Mouse (Mus musculus): Measurements from ENCODE around the gene Repin1.

Gene Repin1

DNA sequence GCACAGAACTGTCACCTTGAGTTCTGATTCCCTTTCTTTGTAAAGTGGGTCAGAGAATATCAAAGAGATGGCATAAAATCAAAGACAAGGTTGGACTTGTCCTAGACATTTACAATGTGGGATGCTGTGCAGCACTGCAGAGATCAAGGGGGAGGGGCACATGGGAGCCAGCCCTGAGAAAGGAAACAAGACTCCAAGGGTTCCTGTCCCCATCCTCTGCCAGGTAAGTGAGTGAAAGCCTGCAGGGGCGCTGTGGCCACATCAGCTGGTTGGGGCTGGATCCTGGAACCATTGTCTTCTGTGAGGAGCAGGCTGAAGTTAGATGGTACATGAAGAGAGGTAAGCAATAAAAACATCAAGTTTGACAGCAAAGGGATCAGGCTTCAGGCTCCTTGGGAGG, 29.8 kb downstream of the Repin1 start:
- in situ Hi-C loops (cut with MboI, MseI): no loop called here

DNA sequence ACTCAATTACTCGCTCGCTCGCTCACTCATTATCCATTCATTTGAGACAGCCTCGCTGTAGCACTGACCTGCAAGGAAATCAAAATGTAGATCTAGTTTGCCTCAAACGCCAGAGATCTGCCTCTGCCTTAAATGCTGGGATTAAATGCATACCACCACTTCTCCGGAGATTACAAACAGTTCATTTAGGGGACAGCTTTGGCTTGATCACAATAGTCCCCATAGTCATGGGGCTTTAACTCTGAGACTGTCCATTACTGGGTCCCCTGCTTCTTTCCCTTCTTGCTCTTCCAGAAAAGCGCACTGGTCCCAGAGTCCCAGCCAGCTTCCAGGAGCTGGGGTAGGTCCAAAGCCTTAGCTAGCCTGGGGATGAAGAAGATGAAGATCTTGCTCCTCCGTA, 32.8 kb downstream of the Repin1 start, which contains the start of gene AI854703:
Gene AI854703, plus strand, starts transcription at position 301 of the 400 bp plus-strand sequence.
- in situ Hi-C loops (cut with MboI, MseI): no loop called here

DNA sequence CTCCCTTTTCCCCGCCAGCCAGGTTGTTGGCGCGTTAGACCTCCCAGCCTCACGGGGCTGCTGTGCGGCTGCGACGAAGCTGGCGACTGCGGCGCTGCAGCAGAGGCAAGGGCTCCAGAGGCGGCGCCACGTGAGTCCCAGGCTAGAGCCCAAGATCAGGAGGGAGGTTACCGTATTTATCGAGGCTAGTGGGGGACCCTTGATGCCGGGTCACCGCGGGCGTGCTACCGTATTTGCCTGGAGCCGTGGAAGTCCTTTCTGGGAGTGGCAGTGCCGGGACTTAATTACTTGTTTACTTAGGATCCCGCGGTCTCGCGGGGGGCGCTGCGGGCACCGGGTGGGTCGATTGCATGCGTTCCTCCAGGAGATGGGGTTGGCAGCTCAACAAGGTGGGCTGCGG, 33.3 kb downstream of the Repin1 start:
- in situ Hi-C loops (cut with MboI, MseI): no loop called here

DNA sequence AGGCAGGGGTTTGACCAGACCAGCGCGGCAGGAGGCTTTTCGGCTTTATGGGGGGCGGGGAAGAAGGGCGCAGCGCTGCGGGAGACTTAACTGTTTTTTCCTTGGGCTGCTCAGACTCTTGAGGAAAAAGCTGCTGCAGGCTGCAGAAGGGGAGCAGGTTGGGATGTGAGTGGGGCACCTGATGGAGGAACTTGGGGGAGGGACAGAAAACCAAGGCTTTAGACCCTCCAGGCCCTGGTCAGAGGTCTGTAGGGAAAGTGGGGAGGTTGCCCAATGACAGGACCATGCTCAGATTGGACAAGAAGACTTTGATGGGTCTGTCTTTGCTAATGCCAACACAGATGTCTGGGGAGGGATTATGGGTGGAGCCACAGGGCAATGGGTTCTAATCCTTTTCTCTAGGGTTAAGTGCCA, 33.8 kb downstream of the Repin1 start:
- in situ Hi-C loops (cut with MboI, MseI): no loop called here

DNA sequence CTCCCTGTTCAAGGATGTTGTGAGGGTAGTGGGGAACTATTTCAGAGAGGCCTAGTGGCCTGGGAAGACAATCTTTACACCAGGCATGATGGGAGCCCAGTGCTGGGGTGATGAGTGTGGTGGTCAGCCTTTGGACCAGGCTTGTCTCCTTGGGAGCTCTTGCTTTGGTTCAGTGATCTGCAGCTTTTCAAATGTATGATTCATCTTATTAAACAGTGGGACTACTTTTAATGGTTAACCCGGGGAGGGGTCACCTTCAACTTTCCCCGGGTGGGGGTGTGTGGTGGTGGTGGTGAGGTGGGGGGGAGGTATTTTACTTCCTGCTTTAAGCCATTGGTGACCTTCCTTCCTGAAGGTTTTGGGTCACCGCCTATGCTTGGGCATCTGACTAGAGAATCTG, 34.7 kb downstream of the Repin1 start:
- in situ Hi-C loops (cut with MboI, MseI): no loop called here

DNA sequence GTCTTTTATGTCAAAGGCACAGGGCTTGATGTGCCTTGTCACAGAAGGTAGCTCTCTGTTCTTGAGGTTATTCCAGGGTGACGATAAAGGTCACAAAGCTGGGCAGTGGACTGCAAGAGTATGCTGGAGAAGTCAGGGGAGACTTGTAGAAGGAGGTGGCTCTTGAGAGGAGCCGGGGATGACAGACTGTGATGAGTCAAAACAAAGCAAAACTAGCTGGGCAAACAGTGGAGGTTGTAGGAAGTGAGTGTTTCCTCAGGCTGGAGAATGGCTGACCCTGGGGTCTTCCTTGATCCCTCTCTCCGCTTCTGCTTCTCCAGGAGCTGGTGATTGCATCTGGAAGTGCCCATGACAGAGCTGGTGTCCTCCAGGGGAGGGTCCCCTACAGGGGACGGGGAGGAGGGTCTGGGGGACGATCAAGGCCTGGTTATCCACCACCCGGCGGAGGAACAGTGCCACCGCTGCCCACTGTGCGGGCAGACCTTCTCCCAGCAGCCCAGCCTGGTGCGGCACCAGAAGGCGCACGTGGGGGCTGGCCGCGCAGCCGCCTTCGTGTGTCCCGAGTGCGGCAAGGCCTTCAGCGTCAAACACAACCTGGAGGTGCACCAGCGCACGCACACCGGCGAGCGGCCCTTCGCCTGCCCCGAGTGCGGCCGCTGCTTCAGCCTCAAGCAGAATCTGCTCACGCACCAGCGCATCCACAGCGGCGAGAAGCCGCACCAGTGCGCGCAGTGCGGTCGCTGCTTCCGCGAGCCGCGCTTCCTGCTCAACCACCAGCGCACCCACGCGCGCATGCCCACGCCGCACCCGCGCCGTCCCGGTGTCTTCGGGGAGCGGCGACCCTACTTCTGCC, 35.4 kb downstream of the Repin1 start:
- in situ Hi-C loops (cut with MboI, MseI): no loop called here

DNA sequence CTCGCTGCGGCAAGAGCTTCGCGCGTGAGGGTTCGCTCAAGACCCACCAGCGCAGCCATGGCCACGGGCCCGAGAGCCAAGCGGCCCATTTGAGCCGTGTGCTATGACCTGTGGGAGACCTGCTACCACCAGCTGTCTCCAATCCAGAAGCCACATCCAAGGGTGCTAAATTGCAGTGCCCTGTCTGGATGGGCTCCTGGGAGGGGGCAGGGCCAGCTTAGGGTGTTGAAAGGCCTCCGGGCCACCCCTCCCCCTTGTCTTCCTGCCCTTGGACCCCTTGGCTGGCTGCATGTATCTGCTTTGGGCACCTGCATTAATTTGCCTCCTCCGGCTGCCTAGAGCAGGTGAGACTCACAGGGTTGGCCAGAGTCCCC, 36.0 kb downstream of the Repin1 start:
- in situ Hi-C loops (cut with MboI, MseI): loop anchor here (10.0 kb wide), 1 partner anchor 455 kb away; no protein-coding TSS in a partner anchor

DNA sequence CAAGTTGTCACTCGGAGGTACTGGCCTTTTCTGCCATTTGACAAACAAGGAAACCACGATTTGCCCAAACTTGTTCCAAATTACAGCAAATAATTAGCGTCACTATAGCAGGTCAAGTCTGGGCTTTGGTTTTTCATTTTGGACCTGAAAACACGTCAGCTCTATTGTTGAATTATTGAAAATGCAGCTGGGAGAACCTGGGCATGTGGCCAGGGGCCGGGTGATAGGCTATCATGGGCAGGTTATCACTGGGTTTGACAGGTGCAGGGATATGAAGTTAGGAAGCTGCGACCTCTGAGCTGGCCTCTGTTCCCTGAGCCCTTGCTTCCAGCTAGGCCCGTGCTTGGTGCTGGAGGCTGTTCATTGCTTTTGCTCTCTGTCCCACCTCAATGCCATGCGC, 37.1 kb downstream of the Repin1 start:
- in situ Hi-C loops (cut with MboI, MseI): loop anchor here (10.0 kb wide), 1 partner anchor 456 kb away; no protein-coding TSS in a partner anchor

DNA sequence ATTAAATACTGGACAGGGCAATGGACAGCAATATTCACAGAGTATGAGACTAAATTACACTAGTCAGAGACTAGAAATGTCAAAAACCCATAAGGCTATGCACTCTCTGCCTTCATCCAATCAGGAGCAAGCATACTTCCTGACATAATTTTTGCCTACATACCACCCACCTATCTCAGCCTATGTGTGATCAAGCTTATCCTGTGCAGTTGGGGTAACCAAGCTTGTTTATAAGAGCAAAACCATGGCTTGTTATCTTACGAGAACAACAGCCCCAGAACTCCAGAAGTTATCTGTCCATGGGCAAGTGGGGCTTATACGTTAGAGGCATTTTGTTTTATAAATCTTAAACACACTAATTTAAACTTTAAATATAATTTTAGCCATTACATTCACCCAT, 41.4 kb downstream of the Repin1 start:
- in situ Hi-C loops (cut with MboI, MseI): loop anchor here (10.0 kb wide), 1 partner anchor 460 kb away; no protein-coding TSS in a partner anchor

DNA sequence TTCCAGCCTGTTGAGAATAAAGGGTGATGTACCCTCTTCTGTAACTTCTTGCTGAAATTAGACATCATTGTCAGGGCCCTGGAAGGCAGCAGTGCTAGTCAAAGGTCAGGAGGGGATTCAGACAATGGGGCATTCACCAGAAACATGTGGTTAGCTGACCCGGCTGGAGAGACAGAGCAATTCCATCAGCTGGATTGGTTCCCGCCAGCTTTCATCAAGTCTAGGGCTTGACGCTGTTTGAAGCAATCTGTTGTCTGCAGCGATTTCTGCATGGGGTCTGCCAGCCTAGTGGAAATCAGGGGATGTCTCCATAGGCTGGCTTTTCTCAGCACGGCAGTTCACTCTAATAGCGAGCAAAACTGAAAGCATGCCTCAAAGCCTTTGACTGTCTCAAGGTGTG, 42.8 kb downstream of the Repin1 start:
- in situ Hi-C loops (cut with MboI, MseI): loop anchor here (10.0 kb wide), 1 partner anchor 462 kb away; no protein-coding TSS in a partner anchor

DNA sequence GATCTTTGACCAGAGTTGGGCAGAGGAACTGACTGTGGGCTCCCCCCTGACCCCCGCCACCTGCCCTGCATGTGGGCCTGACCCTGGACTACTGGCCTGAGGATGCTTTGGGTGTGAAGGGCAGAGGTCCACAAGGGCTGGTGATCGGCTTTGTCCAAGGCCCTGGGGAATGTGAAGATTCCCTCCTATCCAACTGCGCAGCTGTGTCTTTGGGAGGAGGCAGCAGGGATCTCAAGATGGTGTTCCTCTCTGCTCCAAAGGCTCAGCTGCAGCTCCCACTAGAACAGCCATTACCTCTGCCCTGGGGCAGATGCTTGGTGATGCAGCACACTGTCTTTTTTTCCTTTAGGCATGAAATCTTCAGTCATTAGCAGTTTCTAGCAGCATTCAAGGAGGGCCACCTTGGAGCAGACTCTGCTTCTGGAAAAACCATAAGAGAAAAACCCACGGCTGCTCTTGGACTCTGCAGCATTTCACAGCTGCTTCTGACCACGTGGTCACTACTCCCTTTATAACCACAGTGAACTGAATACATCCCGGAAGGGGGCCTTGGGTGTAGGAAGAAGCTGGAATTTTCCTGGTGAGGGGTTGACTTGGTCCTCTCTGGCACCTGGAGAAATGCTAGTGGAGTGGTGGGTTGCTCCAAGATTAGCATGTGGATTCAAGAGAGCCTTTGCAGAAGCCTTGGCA, 44.3 kb downstream of the Repin1 start:
- in situ Hi-C loops (cut with MboI, MseI): loop anchor here (10.0 kb wide), 1 partner anchor 463 kb away; no protein-coding TSS in a partner anchor

DNA sequence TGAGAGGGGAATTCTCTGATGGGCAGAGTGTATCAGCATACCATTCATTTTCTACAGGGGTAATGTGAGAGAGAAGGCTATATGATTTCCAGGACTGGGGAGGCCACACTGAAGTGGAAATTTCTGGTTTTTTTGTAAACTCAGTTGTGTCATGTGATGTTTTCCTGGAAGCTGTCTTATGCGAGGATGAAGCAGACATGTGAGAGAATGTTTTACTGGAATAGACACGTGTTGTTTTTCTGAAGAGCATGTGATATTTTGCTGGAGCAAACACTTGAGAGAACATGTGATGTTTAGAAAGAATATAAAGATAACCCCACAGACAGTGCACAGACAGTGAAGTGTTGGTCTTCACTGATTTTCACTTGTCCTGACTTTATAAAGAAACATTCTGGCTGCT, 44.9 kb downstream of the Repin1 start:
- in situ Hi-C loops (cut with MboI, MseI): loop anchor here (10.0 kb wide), 1 partner anchor 464 kb away; no protein-coding TSS in a partner anchor

DNA sequence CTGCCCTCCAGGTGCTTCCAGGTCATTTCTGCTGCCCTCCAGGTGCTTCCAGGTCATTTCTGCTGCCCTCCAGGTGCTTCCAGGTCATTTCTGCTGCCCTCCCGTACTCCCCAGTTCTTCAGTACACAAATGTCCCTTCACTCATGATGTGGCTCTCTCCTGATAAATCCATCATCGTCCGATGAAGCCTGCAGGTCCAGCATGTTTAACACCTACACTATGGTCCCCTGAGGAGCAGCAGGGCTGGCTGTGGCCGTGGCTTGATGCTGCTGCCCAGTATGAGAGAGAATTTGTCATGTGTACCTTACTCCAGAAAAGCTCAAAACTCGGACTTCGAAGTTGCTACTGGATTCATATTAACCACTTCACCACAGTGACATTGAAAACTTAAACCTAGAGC, 47.7 kb downstream of the Repin1 start:
- in situ Hi-C loops (cut with MboI, MseI): no loop called here

DNA sequence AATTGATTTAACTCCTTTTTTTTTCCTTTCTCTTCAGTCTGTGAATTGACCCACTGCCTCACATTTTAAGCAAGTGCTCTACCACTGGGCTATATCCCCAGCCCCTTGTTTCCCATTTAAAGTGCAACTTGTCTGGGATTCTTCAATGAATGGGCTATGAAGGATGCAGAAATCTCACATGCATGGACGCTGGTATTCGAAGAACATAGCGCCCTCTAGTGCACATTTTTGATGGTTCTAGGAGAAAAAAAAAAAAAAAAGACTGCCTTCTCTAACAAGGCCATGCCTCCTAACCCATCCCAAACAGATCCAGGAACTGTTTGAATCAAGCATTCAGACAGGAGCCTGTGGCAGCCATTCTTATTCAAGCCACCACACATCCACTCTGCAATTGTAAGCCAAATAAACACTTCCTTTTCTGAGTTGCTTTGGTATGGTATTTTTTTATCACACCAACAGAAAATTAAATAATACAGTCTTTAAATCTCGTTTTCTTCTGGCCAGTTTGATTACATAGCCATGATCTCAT, 49.1 kb downstream of the Repin1 start:
- in situ Hi-C loops (cut with MboI, MseI): no loop called here

DNA sequence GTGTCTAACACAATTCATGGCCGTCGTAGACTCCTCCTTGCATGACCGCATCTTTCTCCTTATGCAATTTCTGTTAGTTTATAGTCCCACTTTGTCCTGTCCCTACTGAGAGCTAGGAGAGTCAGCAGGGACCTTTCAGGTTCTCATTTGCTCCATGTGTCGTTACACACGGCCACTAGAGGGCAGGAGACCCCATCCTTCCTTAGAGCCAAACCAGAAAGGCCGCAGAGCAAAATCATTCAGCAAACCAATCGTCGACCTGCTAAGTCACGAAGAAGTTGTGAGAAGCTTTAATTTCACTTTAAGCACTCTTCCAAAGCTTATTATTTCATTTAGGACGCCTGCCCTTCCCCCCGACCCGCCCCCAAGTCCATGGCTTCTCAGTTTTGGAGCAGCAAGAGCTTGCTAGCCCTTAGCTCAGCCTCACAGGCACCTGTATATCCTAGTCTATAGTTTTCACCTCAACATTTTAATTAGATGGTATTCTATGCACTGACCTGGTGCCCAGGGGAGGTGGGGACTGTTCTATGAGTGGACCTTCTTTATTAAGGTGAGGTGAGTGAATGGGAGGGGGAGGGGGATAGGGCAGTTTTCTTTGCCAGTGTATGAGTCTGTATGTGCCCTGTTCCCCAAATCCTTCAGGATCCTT, 52.1 kb downstream of the Repin1 start:
- in situ Hi-C loops (cut with MboI, MseI): loop anchor here (5.0 kb wide), 2 partner anchors 97 to 127 kb away; partner anchors contain the start of gene Gimap3

DNA sequence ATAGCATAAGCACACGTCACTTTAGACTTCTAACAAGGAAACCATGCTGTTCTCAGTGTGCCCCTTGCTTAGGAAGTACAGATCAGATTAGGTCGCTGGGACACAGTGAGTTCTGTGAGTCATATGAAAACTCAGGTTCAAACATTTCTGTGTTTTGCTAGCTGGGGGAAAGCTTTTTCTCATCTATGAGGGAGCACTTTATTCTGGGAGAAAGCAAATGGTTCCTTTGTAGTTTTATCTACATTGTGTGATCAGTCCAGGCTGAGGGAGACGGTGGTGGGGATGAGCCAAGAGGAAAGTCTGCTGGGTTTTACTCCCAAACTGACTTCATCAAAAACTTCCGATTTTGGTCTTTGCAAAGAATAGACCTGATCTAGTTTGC, 52.6 kb downstream of the Repin1 start:
- in situ Hi-C loops (cut with MboI, MseI): loop anchor here (5.0 kb wide), 2 partner anchors 96 to 126 kb away; partner anchors contain the start of gene Gimap3

DNA sequence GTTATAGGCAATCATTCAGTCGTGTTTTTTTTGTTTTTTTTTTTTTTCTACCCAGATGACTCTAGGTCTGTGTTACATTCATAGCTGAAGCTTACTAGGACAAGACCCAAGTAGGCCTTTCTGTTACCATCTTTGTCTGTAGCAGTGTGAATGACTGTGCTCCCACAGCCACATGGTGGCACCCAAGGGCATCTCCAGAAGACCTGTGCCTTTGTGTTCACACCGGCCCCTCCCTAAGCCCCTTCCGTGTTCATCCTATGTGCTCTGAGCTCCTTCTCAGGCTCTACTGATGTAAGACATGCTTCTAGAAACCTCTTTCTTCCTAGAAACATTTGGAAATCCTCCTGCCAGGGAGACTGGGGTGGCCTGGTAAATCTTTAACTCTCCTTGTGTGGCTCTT, 53.3 kb downstream of the Repin1 start, which contains the start of gene Gimap8:
Gene Gimap8, plus strand, starts transcription at position 240 of the 400 bp plus-strand sequence.
- in situ Hi-C loops (cut with MboI, MseI): loop anchor here (5.0 kb wide), 2 partner anchors 95 to 125 kb away; partner anchors contain the start of gene Gimap3

DNA sequence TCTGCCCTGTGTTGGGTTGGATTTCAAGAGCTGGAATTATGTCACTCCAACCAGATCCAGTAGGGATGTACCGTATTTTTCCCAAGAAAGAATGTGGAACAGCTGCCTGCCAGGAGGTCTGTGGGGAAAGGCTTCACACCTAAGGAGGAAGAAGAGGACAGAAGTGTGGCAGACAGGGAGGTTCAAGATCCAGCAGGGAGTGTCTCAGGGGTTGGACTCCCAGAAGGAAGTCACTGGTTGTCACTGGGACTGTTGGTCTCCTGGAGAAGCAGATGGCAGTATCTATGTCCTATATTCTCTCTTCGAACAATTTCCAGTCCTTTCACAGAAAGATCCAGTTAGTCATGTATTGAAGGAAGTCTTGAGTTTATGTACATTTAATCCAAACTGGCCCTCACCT, 53.9 kb downstream of the Repin1 start:
- in situ Hi-C loops (cut with MboI, MseI): loop anchor here (5.0 kb wide), 2 partner anchors 95 to 125 kb away; partner anchors contain the start of gene Gimap3
